Mouse (Mus musculus): ENCODE results near the gene Txndc15. TPM values are rescaled to one million over a fixed set of nuclear protein-coding genes. Genes with fewer than 3 reads are reported as not detected.
"Not testable (repeated sequence)": the region's sequence is repeated elsewhere in the genome, so short reads cannot be mapped to it uniquely, and the experiment has no call there.

Gene Txndc15
- 23.9 and 28.5 TPM in 2 replicates for polyA plus RNA-seq (2012; rRNA removed)

DNA sequence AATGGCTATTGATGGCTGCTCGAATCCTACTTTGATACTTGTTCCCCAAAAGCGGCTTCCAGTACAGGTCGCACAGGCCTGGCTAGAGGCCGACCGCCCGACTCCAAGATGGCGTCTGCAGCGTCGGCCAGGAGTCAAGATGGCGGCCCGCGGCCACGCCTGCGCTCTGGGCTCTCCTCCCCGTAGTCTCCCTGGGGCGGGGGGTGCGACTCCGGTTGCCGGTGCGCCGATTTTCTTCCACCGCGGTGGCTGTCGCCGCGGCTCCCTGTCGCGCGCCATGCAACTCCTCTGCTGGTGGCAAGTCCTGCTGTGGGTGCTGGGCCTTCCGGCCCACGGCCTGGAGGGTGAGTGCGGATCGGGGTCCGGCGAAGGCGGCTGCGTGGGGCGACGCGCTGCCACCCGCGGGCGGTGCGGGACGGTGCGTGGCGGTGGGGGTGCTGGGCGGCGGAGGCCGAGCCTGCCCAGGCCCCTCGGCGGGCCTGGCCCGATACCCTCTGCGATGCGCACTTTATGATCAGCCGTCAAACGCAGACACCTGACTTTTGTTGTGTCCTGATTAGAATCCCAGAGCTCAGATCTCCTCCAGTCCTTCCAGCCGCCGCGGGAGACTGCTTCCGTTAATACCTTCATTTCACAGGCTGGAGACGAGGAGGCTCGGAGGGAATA, at the start of gene Txndc15:
TSS of gene Txndc15 (plus strand) at position 150 of the 666 bp plus-strand sequence.
- under 1% methylated on average over 63 of the region's 63 CpGs for WGBS
- DNase-seq (ENCODE audit: low read depth, low spot score) = no peak

GRCm38 (mm10) chr13:55668550-55668949, 45.9 kb upstream of the Txndc15 start:
- DNase-seq (ENCODE audit: low read depth, low spot score) = no peak
- WGBS = 80% methylated on average over 6 of the region's 6 CpGs

DNA sequence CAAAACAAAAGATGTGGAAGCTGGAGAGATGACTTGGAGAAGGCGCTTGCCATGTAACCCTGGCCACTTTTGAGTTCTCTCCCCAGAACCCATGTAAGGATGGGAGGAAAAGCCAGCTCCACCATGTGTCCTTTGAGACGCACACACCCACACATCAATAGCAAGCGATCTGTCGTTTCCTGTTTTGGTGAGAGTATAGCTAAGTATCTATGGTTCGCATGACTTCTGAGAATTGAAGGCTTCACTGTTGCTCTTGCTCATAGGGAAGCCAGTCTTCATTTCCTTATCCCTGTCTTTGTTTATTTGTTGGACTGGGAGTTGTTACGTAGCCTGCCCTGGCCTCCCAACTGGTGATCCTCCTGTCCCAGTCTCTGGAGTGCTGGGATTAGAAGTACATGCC, 41.7 kb upstream of the Txndc15 start:
- WGBS = 90% methylated on average over 6 of the region's 6 CpGs
- no peak for DNase-seq (ENCODE audit: low read depth, low spot score)

GRCm38 (mm10) chr13:55677364-55677763, 37.1 kb upstream of the Txndc15 start:
- 45% methylated on average over 8 of the region's 8 CpGs for WGBS
- DNase-seq (ENCODE audit: low read depth, low spot score) = no peak

DNA sequence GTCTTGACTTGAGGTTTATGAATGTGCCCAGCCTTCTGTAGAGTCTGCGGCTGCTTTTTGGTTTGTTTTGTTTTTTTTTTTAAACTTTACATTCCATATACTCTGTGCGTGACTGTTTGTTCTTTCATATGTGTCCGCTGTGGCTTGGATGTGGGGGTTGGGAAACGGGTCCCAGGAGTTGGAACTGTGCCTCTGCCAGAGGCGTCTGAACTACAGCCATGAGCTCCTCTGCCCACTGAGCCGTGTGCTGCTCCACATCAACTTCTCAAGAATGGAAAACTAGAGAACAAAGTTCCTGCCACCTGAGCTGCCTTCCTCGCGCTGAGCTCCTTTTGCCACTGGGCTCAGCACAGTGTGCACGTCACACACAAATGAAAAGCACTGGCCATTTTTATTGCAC, 32.2 kb upstream of the Txndc15 start:
- DNase-seq (ENCODE audit: low read depth, low spot score) = no peak
- WGBS = 86% methylated on average over 9 of the region's 9 CpGs

GRCm38 (mm10) chr13:55683581-55683980, 30.9 kb upstream of the Txndc15 start:
- DNase-seq (ENCODE audit: low read depth, low spot score) = no peak
- WGBS = 91% methylated on average over 3 of the region's 3 CpGs

DNA sequence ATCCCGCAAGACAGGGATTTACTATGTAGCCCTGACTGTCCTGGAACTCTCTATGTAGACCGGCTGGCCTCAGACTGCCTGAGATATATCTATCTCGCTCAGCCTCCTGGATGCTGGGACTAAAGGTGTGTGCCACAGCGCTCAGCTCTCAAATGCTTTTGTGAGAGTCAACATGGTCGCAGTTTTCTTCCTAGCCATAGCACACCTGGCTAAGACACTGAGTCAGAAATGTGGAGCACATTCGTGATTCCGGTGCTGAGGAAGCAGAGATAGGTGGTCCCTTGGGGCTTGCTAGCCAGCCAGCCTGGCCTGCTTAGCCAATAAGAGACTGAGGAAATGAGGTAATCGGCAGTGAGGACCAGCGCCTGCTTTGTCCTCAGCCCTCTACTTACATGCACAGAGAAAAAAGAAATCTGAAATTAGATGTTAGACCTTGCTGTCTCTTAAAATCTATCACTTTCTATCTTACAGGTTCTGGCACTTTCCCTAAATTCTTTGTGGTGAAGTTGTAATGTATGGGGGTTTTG, 28.3 kb upstream of the Txndc15 start:
- WGBS = 82% methylated on average over 9 of the region's 9 CpGs
- no peak for DNase-seq (ENCODE audit: low read depth, low spot score)

DNA sequence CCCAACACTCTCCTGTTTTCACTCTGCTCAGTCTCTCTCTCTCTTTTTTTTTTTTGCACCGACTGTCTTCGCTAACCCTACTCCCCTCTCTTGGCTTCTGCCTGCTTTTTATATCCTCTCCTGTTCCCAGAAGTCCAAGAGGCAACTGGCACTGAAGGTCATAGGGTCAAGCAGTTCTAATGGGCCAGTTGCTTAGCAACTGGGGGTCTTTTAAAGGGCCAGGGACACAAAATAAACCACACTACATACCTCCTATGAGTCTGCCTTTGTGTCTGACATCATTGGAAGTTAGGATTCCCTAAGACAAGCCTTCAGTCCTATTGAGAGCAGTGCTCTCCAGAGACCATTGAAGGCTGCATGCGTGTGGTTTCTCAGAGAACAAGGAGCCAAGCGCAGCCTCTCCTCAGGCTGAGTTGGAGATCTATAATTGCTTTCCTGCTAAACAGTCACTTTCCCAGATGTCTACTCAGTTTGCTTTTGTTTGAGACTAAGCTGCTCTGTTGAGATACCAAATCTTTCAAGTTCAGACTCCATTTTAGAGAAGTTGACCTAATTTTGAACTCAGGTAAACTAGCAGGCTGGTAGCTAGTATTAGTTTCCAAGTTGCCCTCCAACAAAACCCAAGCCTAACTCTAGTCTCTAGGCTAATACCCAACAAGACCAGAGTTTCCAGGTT, 26.4 kb upstream of the Txndc15 start:
- 42% methylated on average over 4 of the region's 4 CpGs for WGBS
- DNase-seq (ENCODE audit: low read depth, low spot score) = no peak

GRCm38 (mm10) chr13:55692535-55693242, 21.8 kb upstream of the Txndc15 start, which contains the start of gene B230219D22Rik:
Gene B230219D22Rik (plus strand): TSS chr13:55693124.
- WGBS = under 1% methylated on average over 51 of the region's 51 CpGs
- peak; percentile 53 for DNase-seq (ENCODE audit: low read depth, low spot score)

GRCm38 (mm10) chr13:55693243-55693721, 21.2 kb upstream of the Txndc15 start:
- under 1% methylated on average over 68 of the region's 70 CpGs for WGBS
- no peak for DNase-seq (ENCODE audit: low read depth, low spot score)

DNA sequence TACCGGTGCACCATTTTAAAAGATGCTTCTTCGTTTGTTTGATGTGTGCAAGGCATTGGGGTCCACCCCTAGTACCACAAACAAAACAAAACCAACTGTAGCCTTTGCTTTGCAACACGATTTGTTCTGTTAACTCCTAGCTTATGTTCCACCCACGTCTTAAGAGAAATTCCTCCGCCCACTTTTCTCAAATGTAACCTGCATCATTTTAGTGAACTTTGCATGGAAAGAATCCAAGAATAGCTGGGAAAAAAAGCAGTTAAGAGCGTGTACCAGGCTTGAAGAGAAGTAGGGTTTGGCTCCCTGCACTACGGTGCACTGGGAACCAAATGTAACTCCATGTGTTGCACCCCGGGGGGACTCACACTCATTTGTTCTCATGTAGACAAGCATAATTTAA, 20.3 kb upstream of the Txndc15 start:
- DNase-seq (ENCODE audit: low read depth, low spot score) = no peak
- 4% methylated on average over 8 of the region's 8 CpGs for WGBS

- whole genome bisulfite sequencing = 78% methylated on average over 1 of the region's 3 CpGs
- DNase-seq (ENCODE audit: low read depth, low spot score) = not testable (repeated sequence)
Measured at GRCm38 (mm10) chr13:55695989-55696388, 18.5 kb upstream of the Txndc15 start.

GRCm38 (mm10) chr13:55704301-55704700, 10.1 kb upstream of the Txndc15 start:
- 80% methylated on average over 4 of the region's 4 CpGs for WGBS
- DNase-seq (ENCODE audit: low read depth, low spot score) = no peak

DNA sequence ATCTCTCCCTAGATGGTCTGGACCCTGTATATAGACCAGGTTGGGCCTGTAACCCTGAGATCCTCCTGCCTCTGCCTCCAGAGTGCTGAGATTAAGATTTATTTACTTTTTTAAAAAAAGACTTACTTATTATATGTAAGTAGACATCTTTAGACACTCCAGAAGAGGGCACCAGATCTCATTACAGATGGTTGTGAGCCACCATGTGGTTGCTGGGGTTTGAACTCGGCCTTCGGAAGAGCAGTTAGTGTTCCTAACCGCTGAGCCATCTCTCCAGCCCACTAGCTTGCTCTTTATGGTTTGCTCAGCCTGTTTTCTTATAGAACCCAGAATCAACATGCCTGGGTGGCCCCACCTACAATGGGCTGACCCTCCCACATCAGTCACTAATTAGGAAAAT, 1.6 kb upstream of the Txndc15 start:
- WGBS = 90% methylated on average over 3 of the region's 3 CpGs
- no peak for DNase-seq (ENCODE audit: low read depth, low spot score)

GRCm38 (mm10) chr13:55715167-55715512, 690 bp downstream of the Txndc15 start:
- WGBS = under 1% methylated on average over 5 of the region's 5 CpGs
- DNase-seq (ENCODE audit: low read depth, low spot score) = no peak

GRCm38 (mm10) chr13:55715908-55716510, 1.6 kb downstream of the Txndc15 start:
- 84% methylated on average over 7 of the region's 7 CpGs for WGBS
- no peak for DNase-seq (ENCODE audit: low read depth, low spot score)

GRCm38 (mm10) chr13:55721516-55721915, 7.1 kb downstream of the Txndc15 start:
- DNase-seq (ENCODE audit: low read depth, low spot score) = no peak
- 82% methylated on average over 8 of the region's 8 CpGs for WGBS

DNA sequence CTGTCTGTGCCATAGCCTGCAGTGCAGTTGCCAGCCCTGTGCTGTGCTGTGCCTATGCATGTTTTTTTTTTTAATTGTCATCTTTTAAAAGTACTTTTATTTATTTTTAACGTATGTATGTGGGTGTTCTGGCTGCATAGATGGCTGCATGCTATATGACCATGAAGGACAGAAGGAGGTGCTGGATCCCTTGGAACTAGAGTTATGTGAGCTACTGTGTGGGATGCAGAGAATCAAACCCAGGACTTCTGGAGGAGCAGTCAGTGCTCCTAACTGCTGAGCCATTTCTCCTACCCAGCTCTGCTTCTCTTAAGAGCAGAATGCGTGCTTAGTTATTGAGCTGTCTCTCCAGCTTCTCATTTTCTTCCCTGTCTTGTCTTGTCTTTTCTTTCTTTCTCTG, 7.5 kb downstream of the Txndc15 start:
- no peak for DNase-seq (ENCODE audit: low read depth, low spot score)
- WGBS = 85% methylated on average over 2 of the region's 2 CpGs

DNA sequence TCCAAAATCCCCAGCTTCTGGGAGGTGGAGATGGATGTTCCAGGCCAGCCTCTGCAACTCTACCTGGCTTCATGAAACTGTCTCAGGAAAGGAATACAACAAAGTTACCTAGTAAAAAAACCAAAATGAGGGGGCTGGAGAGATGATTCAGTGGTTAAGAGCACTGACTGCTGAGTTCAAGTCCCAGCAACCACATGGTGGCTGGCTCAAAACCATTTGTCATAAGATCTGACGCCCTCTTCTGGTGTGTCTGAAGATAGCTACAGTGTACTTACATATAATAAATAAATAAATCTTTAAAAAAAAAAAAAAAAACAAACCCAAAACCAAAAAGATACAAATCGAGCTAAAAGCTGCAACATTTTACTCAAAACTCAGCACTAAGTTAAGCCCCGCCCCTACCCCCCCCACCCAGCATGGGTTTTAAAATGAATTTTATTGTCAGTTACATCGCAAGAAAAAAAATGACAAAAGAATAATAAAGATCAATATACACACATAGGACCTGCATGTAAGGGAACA, 12.2 kb downstream of the Txndc15 start:
- 3% methylated on average over 4 of the region's 4 CpGs for WGBS
- peak; percentile 13 for DNase-seq (ENCODE audit: low read depth, low spot score)

Data from large intestine, adult 2 months (tissue).